Mouse (Mus musculus): ENCODE data around the gene Krtap28-13.

The Krtap28-13 gene

GRCm38 (mm10) chr1:83091268-83091667, 30.5 kb downstream of the Krtap28-13 start:
- DNase-seq (ENCODE audit: low spot score in 2 of 2) = no peak

GRCm38 (mm10) chr1:83096935-83097334, 36.2 kb downstream of the Krtap28-13 start:
- DNase-seq (ENCODE audit: low spot score in 2 of 2) = no peak

- no peak for DNase-seq (ENCODE audit: low spot score in 2 of 2)
These were observed 38.4 kb downstream of the Krtap28-13 start for GRCm38 (mm10) chr1:83099160-83099559.

GRCm38 (mm10) chr1:83099580-83100137, 38.9 kb downstream of the Krtap28-13 start:
- DNase-seq (ENCODE audit: low spot score in 2 of 2) = no peak

GRCm38 (mm10) chr1:83101891-83102290, 41.2 kb downstream of the Krtap28-13 start:
- DNase-seq (ENCODE audit: low spot score in 2 of 2) = no peak

GRCm38 (mm10) chr1:83105464-83105863, 44.7 kb downstream of the Krtap28-13 start:
- DNase-seq (ENCODE audit: low spot score in 2 of 2) = no peak

- no peak for DNase-seq (ENCODE audit: low spot score in 2 of 2)
These were observed 46.8 kb downstream of the Krtap28-13 start for GRCm38 (mm10) chr1:83107410-83107978.

GRCm38 (mm10) chr1:83110992-83111391, 50.3 kb downstream of the Krtap28-13 start:
- no peak for DNase-seq (ENCODE audit: low spot score in 2 of 2)

Measured in frontal cortex, postnatal 36 days (tissue).